Mouse (Mus musculus) midbrain, postnatal 0 days (tissue): ENCODE data around the gene Mrpl58. TPM values are rescaled to one million over a fixed set of nuclear protein-coding genes. Genes with fewer than 3 reads are reported as not detected.

Experiments
- ATAC-seq: fragments of 200-750 bp; cut with Nextera tagmentation; 2 replicates; pipeline ENCODE4 v1.8.0; 2017; ENCODE audit warnings: moderate number of reproducible peaks, mild to moderate bottlenecking, moderate TSS enrichment, moderate library complexity; ENCODE audit not compliant: low FRiP score
- DNase-seq: peaks from one replicate; pipeline ENCODE4 v3.0.0-alpha.2; 2015; ENCODE audit warnings: low spot score
- H3K27ac ChIP-seq: fragments of 300-500 bp; sonication (generic); 2 replicates; pipeline ENCODE4 v1.5.1; 2014; ENCODE audit warnings: low read depth, mild to moderate bottlenecking, low read length, mixed read lengths
- H3K27me3 ChIP-seq: fragments of 300-500 bp; sonication (generic); 2 replicates; pipeline ENCODE4 v1.6.1; 2014; ENCODE audit warnings: low read length, control low read depth, mixed read lengths; ENCODE audit not compliant: insufficient read depth
- H3K36me3 ChIP-seq: fragments of 300-500 bp; sonication (generic); 2 replicates; pipeline ENCODE4 v1.6.1; 2014; ENCODE audit warnings: low read length, control low read depth, mixed read lengths; ENCODE audit not compliant: insufficient read depth
- H3K4me1 ChIP-seq: fragments of 300-500 bp; sonication (generic); 2 replicates; pipeline ENCODE4 v1.6.1; 2014; ENCODE audit warnings: mild to moderate bottlenecking, control low read depth, antibody characterized with exemption, low read length, mixed read lengths; ENCODE audit not compliant: insufficient read depth
- H3K4me2 ChIP-seq: fragments of 300-500 bp; sonication (generic); 2 replicates; pipeline ENCODE4 v1.6.1; 2014; ENCODE audit warnings: low read depth, mild to moderate bottlenecking, low read length, mixed read lengths; ENCODE audit not compliant: poor library complexity, severe bottlenecking
- H3K4me3 ChIP-seq: fragments of 300-500 bp; sonication (generic); 2 replicates; pipeline ENCODE4 v1.5.1; 2014; ENCODE audit warnings: low read depth, mild to moderate bottlenecking, low read length, moderate library complexity
- H3K9ac ChIP-seq: fragments of 300-500 bp; sonication (generic); replicated peaks from 2 replicates; pipeline ENCODE4 v1.6.1; 2014; ENCODE audit warnings: mild to moderate bottlenecking, low read length, moderate library complexity, mixed read lengths; ENCODE audit not compliant: poor library complexity, severe bottlenecking
- H3K9me3 ChIP-seq: fragments of 300-500 bp; sonication (generic); 2 replicates; pipeline ENCODE4 v1.6.1; 2016; ENCODE audit warnings: low read length, control low read depth
- CTCF ChIP-seq: IDR thresholded peaks from 2 replicates; pipeline ENCODE4 v1.5.1; 2016; ENCODE audit warnings: antibody characterized with exemption, mild to moderate bottlenecking
- WGBS: fragments of 180-500 bp; shearing (Covaris S2); extraction: QIAGEN DNeasy Blood & Tissue Kit; methylation state at CpG from one replicate; pipeline ENCODE4 v1.1.7; 2014; 5-methylcytosine and 5-hydroxymethylcytosine counted together
- polyA plus RNA-seq: library from polyadenylated mRNA; unstranded; fragments of >200 nt; fragmentation: Nextera tagmentation; extraction: Ambion mirVana; gene quantifications from 2 replicates; pipeline ENCODE4 v1.2.1, GENCODE M21; 2015
- total RNA-seq: library from RNA; depleted of rRNA; stranded (reverse); fragments of >200 nt; gene quantifications from 2 replicates; pipeline ENCODE4 v1.2.3, GENCODE M21; 2014

Mrpl58 gene
- total and polyA plus RNA-seq, 2 experiments from 2014 or later = 69.2 to 187 TPM

DNA sequence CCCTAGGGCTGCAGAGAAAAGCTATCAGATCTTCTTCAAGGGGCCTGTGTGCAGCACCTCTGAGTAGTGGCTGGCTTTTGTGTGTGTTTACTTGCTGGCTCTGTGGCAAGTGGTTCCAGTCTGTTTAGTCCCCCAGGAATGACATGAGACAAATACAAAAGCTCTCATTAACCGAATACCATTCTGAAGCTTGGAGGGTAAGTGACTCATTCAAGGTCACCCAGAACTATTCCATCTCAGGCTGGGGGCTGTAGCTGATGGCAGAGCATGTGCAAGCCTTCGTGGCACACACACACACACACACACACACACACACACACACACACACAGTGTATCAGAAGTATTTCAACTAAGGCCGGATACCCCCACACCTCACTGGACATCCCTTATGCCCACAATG is 3.4 kb upstream of the Mrpl58 start:
- DNase-seq (no peak), ATAC-seq (no peak)
- H3K36me3 ChIP-seq = peaks cover 12% of the 10 kb centered on the region
- H3K4me1 ChIP-seq = peaks cover 22% of the 10 kb centered on the region; the same call in 1 of the 2 replicates
- no peak overlapping the region for H3K4me3 ChIP-seq
- H3K9me3 ChIP-seq = no peaks in the 10 kb centered on the region
- H3K9ac ChIP-seq = no peak overlapping the region
- H3K4me2 ChIP-seq = no peak overlapping the region
- H3K27ac ChIP-seq = peak overlapping the region; percentile 69
- no peak for TF ChIP-seq CTCF
- H3K27me3 ChIP-seq = no peaks in the 10 kb centered on the region
- WGBS = 60% methylated on average over 3 of the region's 3 CpGs

DNA sequence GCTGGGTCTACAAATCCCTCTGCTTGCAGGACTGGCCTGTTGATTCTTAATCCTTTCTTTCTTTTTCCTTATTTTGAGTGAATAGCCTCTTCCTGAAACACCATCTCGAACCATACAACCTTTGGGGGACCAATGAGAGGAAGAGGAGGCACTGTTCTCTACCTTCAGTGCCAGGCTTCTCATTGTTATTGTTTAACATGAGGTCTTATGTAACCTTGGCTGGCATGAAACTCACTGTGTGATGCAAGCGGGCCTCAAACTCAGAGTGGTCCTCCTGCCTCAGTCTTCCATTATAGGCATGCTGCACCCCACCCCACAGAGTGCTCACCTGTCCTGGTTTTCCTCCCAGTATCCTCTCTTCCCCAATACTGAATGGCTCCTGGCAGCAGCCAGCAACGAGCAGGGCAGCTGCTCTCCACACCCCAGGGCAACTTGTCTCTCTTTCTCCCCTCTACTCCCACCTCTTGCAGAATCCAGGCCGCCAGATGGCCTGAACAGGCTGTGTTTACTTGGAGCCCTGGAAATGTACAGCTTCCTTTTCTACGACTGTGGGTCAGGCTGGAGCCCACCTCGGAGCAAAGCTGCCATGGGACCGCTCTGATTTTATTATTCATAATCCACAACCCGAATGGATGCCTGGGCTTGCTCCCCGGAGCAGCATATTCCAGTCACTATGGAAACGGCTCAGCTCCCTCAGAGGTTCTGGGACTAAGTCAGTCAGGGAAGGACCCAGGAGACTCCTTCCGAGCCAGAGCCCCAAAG is 2.7 kb upstream of the Mrpl58 start:
- Histone ChIP-seq H3K27me3 (no peaks in the 10 kb centered on the region), H3K36me3 (peaks cover 6% of the 10 kb centered on the region; the same call in 1 of the 2 replicates), H3K4me1 (peaks cover 22% of the 10 kb centered on the region; the same call in 1 of the 2 replicates), H3K9me3 (no peaks in the 10 kb centered on the region), H3K4me2 (peak overlapping the region; percentile 7), H3K27ac (peak overlapping the region; percentile 69), H3K4me3 (no peak overlapping the region), H3K9ac (no peak overlapping the region; the same call in 1 of the 2 replicates)
- ATAC-seq (0 out of 2 replicates have a peak, but pooled peaks have one; percentile 12), DNase-seq (peak; percentile 82)
- 18% methylated on average over 11 of the region's 11 CpGs for WGBS
- no peak for TF ChIP-seq CTCF

DNA sequence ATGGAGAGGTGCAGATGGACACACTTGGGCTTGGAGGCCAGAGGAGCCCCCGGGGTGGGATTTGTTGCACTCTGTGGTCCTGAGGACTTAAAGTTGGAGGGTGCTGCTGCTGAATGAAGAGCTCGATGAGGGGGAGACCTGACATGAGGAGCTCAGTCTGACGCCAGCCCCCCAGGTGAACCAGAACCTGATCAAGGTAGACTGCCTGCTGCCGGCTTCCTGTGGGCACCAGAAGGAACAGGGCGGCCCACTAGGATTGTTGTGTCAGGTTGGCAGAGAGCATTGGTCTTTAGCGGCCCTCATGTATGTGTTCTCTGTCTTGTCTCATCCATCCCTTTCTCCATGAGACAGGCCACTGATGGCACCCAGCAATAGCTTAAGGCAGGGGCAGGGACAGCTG is 2.2 kb downstream of the Mrpl58 start:
- H3K9ac ChIP-seq = no peak overlapping the region
- peaks cover 16% of the 10 kb centered on the region for H3K36me3 ChIP-seq
- H3K4me1 ChIP-seq = peaks cover 21% of the 10 kb centered on the region; the same call in 1 of the 2 replicates
- no peak overlapping the region for H3K4me3 ChIP-seq
- TF ChIP-seq CTCF = no peak
- H3K4me2 ChIP-seq = no peak overlapping the region
- DNase-seq = no peak
- H3K27ac ChIP-seq = no peak overlapping the region
- H3K27me3 ChIP-seq = no peaks in the 10 kb centered on the region
- over 99% methylated on average over 6 of the region's 6 CpGs for WGBS
- no peaks in the 10 kb centered on the region for H3K9me3 ChIP-seq
- ATAC-seq = no peak

DNA sequence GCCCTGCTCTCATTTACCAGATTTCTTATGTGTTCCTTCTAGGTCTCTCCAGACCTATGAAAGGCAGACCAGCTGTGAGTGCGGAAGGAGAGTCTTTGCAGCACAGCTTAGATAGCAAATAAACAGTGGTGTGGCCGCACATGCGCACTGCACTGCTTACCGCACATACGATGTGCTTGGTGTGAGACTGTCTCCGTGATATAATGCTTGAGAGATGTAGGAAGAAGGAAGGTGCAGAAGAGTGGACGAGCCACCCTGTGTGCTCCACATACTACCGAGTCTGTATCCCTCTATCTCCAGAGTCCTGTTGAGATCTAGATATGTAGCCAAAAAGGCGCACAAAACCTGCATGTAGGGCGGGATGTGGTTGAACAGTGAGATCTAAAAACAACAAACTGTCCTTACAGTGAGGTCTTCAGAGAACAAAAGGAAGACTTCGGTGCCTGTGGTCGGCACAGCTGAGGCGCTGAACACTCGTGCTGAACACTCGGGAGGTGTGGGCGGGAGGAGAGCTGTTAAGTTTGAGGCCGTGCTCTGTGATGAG is 3.4 kb downstream of the Mrpl58 start:
- H3K27me3 ChIP-seq = no peaks in the 10 kb centered on the region
- TF ChIP-seq CTCF = no peak
- WGBS = 95% methylated on average over 17 of the region's 17 CpGs
- H3K27ac ChIP-seq = no peak overlapping the region
- H3K4me1 ChIP-seq = peaks cover 14% of the 10 kb centered on the region; the same call in 1 of the 2 replicates
- no peak overlapping the region for H3K4me2 ChIP-seq
- no peak overlapping the region for H3K4me3 ChIP-seq
- DNase-seq (no peak), ATAC-seq (no peak)
- H3K36me3 ChIP-seq = peaks cover 19% of the 10 kb centered on the region
- H3K9me3 ChIP-seq = no peaks in the 10 kb centered on the region
- H3K9ac ChIP-seq = no peak overlapping the region

DNA sequence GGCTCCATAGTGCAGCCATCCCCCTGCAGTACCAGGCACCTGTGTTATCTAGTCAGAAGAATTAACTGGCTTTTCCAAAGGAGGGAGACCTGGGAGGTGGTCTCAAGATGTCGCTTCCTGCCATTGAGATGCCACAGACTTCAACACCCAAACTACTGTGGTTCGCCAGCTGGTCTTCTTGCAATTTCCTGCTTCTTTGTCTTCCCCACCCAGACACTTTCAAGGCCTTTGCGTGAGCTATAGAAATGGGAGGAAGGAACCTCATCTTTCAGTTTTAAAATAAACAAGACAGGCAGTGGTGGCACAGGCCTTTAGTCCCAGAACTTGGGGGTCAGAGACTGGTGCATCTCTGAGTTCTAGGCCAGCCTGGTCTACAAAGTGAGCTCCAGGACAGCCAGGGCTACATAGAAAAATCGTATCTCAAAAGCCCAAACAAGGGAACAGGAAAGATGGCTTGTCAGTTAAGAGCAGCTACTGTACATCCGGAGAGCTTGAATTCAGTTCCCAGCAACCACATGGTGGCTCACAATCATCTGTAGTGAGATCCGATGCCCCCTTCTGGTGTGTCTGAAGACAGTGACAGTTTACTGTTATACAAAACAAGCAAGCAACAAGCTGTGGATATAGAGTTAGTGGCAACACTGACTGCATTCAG is 4.8 kb downstream of the Mrpl58 start:
- WGBS = 68% methylated on average over 6 of the region's 6 CpGs
- peak; percentile 37 for TF ChIP-seq CTCF
- Histone ChIP-seq H3K9ac (no peak overlapping the region), H3K36me3 (peaks cover 19% of the 10 kb centered on the region), H3K27me3 (no peaks in the 10 kb centered on the region), H3K9me3 (no peaks in the 10 kb centered on the region), H3K4me3 (no peak overlapping the region), H3K4me1 (peaks cover 9% of the 10 kb centered on the region; the same call in 1 of the 2 replicates), H3K4me2 (no peak overlapping the region), H3K27ac (no peak overlapping the region)
- DNase-seq (no peak), ATAC-seq (no peak)
